Mouse (Mus musculus): ENCODE measurements around the gene Dock9. TPM values are rescaled to one million over a fixed set of nuclear protein-coding genes. Genes with fewer than 3 reads are reported as not detected.

Gene Dock9
- total and polyA plus RNA-seq, 3 experiments = 3.4 to 21.7 (median 9.3) TPM

DNA sequence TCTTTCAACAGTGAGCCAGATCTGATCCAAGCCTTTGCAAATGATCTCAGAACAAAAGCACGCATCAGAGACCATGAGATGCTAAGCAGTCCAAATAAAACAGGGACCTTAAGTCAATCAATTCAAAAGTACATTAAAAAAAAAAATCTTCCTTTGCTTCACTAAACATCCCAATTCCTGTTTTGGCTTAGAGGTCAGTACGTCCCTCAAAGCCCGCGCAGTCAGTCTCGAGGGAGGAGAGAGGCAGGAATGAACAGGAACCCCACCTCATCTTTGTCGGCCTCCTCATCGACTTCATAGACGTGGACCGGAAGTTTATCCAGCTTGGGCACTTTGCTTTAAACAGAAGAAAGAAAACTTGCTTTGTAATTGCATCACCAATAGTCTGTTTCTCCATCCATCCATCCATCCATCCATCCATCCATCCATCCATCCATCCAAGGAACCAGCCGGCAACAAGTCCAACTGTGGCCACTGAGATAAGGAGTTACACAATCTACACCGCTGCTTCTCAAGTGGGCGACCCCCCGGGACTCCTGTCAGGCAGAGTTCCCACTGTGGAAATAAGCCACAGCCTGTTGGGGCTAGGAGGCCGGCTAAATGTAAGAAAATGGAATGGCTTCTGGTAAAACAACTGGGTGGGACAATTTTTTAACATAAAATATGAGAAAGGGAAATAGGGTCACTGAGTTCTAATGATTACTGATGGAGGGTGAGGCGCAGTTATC is 137.3 kb downstream of the Dock9 start:
- peaks cover 5% of the 10 kb centered on the region; the same call in 1 of the 2 replicates for H3K9me3 ChIP-seq (replicated peaks)
- ATAC-seq (ENCODE audit: extremely low read depth, insufficient number of reproducible peaks, low FRiP score, poor library complexity, severe bottlenecking) (no peak; the same call in 1 of the 2 replicates), DNase-seq (ENCODE audit: low spot score) (no peak)
- no peak for TF ChIP-seq TAL1 (conservative IDR thresholded peaks at IDR 0.05; ENCODE audit: low read depth, low read length)
- no peak for TF ChIP-seq CTCF (IDR thresholded peaks at IDR 0.05; ENCODE audit: low read depth, low read length)
- TF ChIP-seq GATA2 (IDR thresholded peaks at IDR 0.05; ENCODE audit: borderline replicate concordance, low read depth, low read length) = no peak
- no peak for TF ChIP-seq POLR2AphosphoS5 (IDR thresholded peaks at IDR 0.05; ENCODE audit: insufficient replicate concordance, low read depth, low read length)
- TF ChIP-seq GATA1 (IDR thresholded peaks at IDR 0.05; ENCODE audit: borderline replicate concordance, low read length) = no peak
- H3K27me3 ChIP-seq (ENCODE audit: insufficient read depth, low read length) = no peaks in the 10 kb centered on the region
- H3K4me3 ChIP-seq (ENCODE audit: low read depth, low read length) = no peak overlapping the region
- H3K36me3 ChIP-seq (replicated peaks) = peaks cover 16% of the 10 kb centered on the region
- H3K4me1 ChIP-seq (ENCODE audit: insufficient read depth, low read depth, low read length) = no peaks in the 10 kb centered on the region

DNA sequence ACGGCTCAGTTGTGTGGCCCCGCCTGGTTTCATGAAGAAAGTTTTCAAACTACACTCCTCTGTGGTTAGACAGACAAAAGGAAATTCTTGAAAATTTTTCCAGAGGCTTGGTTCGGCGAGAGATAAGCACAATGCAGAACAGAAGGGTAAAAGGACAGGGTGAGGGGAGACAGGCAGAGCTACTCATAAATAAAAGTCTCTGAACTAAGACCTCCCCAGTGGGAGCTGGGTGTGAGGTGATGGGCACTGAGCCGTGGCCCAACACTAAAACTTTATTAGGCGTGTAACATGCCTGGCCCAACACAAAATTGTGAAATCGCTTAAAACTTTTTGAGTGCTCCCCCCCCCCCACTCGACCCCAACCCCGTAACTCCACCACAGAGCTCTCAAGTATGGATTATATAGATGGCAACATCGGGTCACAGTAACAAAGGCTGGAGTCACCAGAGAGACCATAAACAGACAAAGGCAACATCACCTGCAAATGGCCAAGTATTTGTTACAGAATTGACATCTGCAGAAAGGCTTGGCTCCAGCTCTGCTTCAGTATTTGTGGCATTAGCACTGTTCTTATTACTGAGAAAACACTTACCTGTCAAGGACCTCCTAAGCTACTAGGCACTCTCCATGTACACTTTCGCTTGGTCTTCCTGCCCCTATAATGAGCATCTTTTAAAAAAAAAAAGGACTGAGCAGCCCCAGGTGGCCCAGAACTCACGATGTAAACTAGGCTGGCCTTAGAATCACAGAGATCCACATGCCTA is 138.4 kb downstream of the Dock9 start:
- no peak for ATAC-seq (ENCODE audit: extremely low read depth, insufficient number of reproducible peaks, low FRiP score, poor library complexity, severe bottlenecking)
- H3K4me3 ChIP-seq (ENCODE audit: low read depth, low read length) = no peak overlapping the region
- peaks cover 16% of the 10 kb centered on the region for H3K36me3 ChIP-seq (replicated peaks)
- H3K27me3 ChIP-seq (ENCODE audit: insufficient read depth, low read length) = no peaks in the 10 kb centered on the region
- DNase-seq (ENCODE audit: low spot score) = no peak
- no peaks in the 10 kb centered on the region for H3K4me1 ChIP-seq (ENCODE audit: insufficient read depth, low read depth, low read length)
- peaks cover 5% of the 10 kb centered on the region; the same call in 1 of the 2 replicates for H3K9me3 ChIP-seq (replicated peaks)
- no peak for TF ChIP-seq POLR2AphosphoS5 (IDR thresholded peaks at IDR 0.05; ENCODE audit: insufficient replicate concordance, low read depth, low read length)
- TF ChIP-seq TAL1 (conservative IDR thresholded peaks at IDR 0.05; ENCODE audit: low read depth, low read length) = no peak
- no peak for TF ChIP-seq GATA1 (IDR thresholded peaks at IDR 0.05; ENCODE audit: borderline replicate concordance, low read length)
- TF ChIP-seq CTCF (IDR thresholded peaks at IDR 0.05; ENCODE audit: low read depth, low read length) = no peak
- TF ChIP-seq GATA2 (IDR thresholded peaks at IDR 0.05; ENCODE audit: borderline replicate concordance, low read depth, low read length) = no peak

DNA sequence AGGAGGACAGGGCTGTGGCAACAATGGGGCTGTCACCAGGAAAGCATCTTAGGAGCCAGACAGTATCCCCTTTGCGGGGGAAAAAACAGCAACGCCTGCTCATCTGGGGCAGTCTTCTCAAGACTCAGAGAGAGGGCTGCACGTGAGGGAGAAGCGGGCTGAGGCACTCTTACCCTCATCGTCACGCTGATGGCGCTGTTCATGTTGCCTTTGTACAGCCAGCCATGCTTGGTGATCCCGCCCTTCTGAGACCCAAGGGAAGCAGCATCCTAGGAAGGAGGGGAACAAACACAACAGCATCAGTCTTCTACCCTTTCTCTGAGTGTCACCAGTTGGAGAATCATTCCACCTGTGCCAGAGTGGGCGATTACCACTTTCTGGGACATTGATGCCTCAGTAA is 139.1 kb downstream of the Dock9 start:
- no peaks in the 10 kb centered on the region for H3K4me1 ChIP-seq (ENCODE audit: insufficient read depth, low read depth, low read length)
- H3K36me3 ChIP-seq (replicated peaks) = peaks cover 17% of the 10 kb centered on the region
- no peak for ATAC-seq (ENCODE audit: extremely low read depth, insufficient number of reproducible peaks, low FRiP score, poor library complexity, severe bottlenecking)
- H3K4me3 ChIP-seq (ENCODE audit: low read depth, low read length) = no peak overlapping the region
- H3K9me3 ChIP-seq (replicated peaks) = peaks cover 4% of the 10 kb centered on the region; the same call in 1 of the 2 replicates
- no peak for DNase-seq (ENCODE audit: low spot score)
- no peaks in the 10 kb centered on the region for H3K27me3 ChIP-seq (ENCODE audit: insufficient read depth, low read length)
- TF ChIP-seq CTCF (IDR thresholded peaks at IDR 0.05; ENCODE audit: low read depth, low read length) (no peak), GATA2 (IDR thresholded peaks at IDR 0.05; ENCODE audit: borderline replicate concordance, low read depth, low read length) (no peak), POLR2AphosphoS5 (IDR thresholded peaks at IDR 0.05; ENCODE audit: insufficient replicate concordance, low read depth, low read length) (no peak), GATA1 (IDR thresholded peaks at IDR 0.05; ENCODE audit: borderline replicate concordance, low read length) (no peak), TAL1 (conservative IDR thresholded peaks at IDR 0.05; ENCODE audit: low read depth, low read length) (no peak)

DNA sequence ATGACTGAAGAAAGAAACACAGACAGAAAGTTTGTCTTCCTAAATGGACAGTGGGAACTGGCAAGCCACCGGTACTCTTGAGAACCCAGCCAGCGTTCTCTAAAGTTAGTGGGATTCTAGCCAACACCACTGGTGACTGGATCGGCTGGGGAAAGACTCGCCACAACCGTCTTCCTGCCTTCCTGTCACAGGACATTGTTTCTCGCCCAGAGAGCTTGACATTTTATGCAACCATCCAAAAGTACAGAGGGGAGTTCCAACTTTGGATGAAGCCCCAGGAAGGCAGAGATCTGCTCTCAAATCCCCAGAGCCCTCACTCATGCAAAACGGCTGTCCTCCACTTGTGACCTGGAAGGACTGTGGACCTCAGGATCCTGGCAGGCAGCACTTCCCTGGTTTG is 140.0 kb downstream of the Dock9 start:
- DNase-seq (ENCODE audit: low spot score) (no peak), ATAC-seq (ENCODE audit: extremely low read depth, insufficient number of reproducible peaks, low FRiP score, poor library complexity, severe bottlenecking) (no peak)
- Histone ChIP-seq H3K4me3 (ENCODE audit: low read depth, low read length) (no peak overlapping the region), H3K4me1 (ENCODE audit: insufficient read depth, low read depth, low read length) (no peaks in the 10 kb centered on the region), H3K9me3 (replicated peaks) (no peaks in the 10 kb centered on the region), H3K27me3 (ENCODE audit: insufficient read depth, low read length) (no peaks in the 10 kb centered on the region), H3K36me3 (replicated peaks) (peaks cover 20% of the 10 kb centered on the region)
- no peak for TF ChIP-seq GATA2 (IDR thresholded peaks at IDR 0.05; ENCODE audit: borderline replicate concordance, low read depth, low read length)
- TF ChIP-seq GATA1 (IDR thresholded peaks at IDR 0.05; ENCODE audit: borderline replicate concordance, low read length) = no peak
- TF ChIP-seq TAL1 (conservative IDR thresholded peaks at IDR 0.05; ENCODE audit: low read depth, low read length) = no peak
- no peak for TF ChIP-seq CTCF (IDR thresholded peaks at IDR 0.05; ENCODE audit: low read depth, low read length)

DNA sequence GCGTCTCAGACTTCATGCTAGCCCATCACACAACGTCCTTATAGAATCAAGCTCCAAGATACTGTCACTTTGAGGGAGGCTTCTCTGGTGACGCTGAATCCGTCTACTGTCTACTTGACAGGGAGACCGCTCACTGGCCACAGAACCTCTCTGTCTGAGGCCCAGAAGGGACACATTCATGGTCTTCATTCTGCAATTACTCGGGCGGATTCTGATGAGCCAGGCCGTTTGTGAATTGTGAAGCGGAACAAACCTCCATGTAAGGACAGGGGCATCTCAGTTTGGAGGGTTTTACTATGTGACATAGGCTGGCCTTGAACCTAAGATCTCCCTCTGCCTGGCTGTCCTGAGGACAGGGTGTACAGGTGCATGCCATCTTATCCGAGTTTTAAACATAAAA is 140.7 kb downstream of the Dock9 start:
- no peaks in the 10 kb centered on the region for H3K27me3 ChIP-seq (ENCODE audit: insufficient read depth, low read length)
- no peak overlapping the region for H3K4me3 ChIP-seq (ENCODE audit: low read depth, low read length)
- TF ChIP-seq GATA2 (IDR thresholded peaks at IDR 0.05; ENCODE audit: borderline replicate concordance, low read depth, low read length) (no peak), POLR2AphosphoS5 (IDR thresholded peaks at IDR 0.05; ENCODE audit: insufficient replicate concordance, low read depth, low read length) (no peak), TAL1 (conservative IDR thresholded peaks at IDR 0.05; ENCODE audit: low read depth, low read length) (no peak), GATA1 (IDR thresholded peaks at IDR 0.05; ENCODE audit: borderline replicate concordance, low read length) (no peak), CTCF (IDR thresholded peaks at IDR 0.05; ENCODE audit: low read depth, low read length) (no peak)
- ATAC-seq (ENCODE audit: extremely low read depth, insufficient number of reproducible peaks, low FRiP score, poor library complexity, severe bottlenecking) = no peak
- no peak for DNase-seq (ENCODE audit: low spot score)
- peaks cover 21% of the 10 kb centered on the region for H3K36me3 ChIP-seq (replicated peaks)
- H3K9me3 ChIP-seq (replicated peaks) = no peaks in the 10 kb centered on the region
- no peaks in the 10 kb centered on the region for H3K4me1 ChIP-seq (ENCODE audit: insufficient read depth, low read depth, low read length)

DNA sequence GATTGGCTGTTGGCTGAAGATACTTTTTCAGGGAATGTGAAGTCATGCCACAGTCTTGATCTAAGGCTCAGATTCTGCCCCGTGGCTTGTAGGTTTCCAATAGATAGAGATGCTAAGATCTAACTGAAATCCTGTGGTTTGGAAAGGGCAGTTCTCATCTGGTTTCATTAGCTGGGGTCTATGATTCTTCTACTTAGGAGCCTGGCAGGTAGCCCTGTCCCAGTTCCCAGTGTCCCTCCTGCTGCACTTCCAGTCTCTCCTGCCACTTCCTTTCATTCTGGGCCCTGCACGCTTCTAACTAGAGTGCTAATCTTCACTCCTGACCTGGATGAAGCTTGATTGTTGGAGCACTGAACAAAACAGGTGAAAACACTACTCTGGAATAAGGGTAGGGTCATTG is 142.7 kb downstream of the Dock9 start:
- no peak for DNase-seq (ENCODE audit: low spot score)
- H3K36me3 ChIP-seq (replicated peaks) = peaks cover 26% of the 10 kb centered on the region
- TF ChIP-seq TAL1 (conservative IDR thresholded peaks at IDR 0.05; ENCODE audit: low read depth, low read length) (no peak), GATA1 (IDR thresholded peaks at IDR 0.05; ENCODE audit: borderline replicate concordance, low read length) (no peak), CTCF (IDR thresholded peaks at IDR 0.05; ENCODE audit: low read depth, low read length) (no peak), GATA2 (IDR thresholded peaks at IDR 0.05; ENCODE audit: borderline replicate concordance, low read depth, low read length) (no peak), POLR2AphosphoS5 (IDR thresholded peaks at IDR 0.05; ENCODE audit: insufficient replicate concordance, low read depth, low read length) (no peak)

More for the DNA sequence above, 142.7 kb downstream of the Dock9 start:
- no peak for ATAC-seq (ENCODE audit: extremely low read depth, insufficient number of reproducible peaks, low FRiP score, poor library complexity, severe bottlenecking)
- Histone ChIP-seq H3K4me3 (ENCODE audit: low read depth, low read length) (no peak overlapping the region), H3K9me3 (replicated peaks) (no peaks in the 10 kb centered on the region), H3K4me1 (ENCODE audit: insufficient read depth, low read depth, low read length) (no peaks in the 10 kb centered on the region), H3K27me3 (ENCODE audit: insufficient read depth, low read length) (no peaks in the 10 kb centered on the region)

Data from G1E (cell line).